Mouse (Mus musculus) heart, postnatal 14 days (tissue): Measurements from ENCODE around the gene Mdh1b. TPM values are rescaled to one million over a fixed set of nuclear protein-coding genes. Genes with fewer than 3 reads are reported as not detected.

ENCODE experiments used
- DNase-seq, 2 experiments: peaks; one replicate each; pipeline ENCODE4 v3.0.0; 2021 to 2022
- intact Hi-C: fragments of 180-260 bp; cut with DNase I; formaldehyde crosslinking; loops from one replicate; pipeline ENCODE4 v1.15.1; 2025
- long read RNA-seq, 2 experiments: library from polyadenylated mRNA; stranded (forward); transcript quantifications; one replicate each; pipeline ENCODE4 v2.0.0; 2021
- total RNA-seq, 2 experiments: library from RNA; stranded (reverse); gene quantifications; 2 replicates each; pipeline ENCODE4 v1.2.3; 2021

Gene Mdh1b
- not detected for total RNA-seq
- long read RNA-seq, experiment 1 = 0 reads
- long read RNA-seq, experiment 2 = 0 reads

DNA sequence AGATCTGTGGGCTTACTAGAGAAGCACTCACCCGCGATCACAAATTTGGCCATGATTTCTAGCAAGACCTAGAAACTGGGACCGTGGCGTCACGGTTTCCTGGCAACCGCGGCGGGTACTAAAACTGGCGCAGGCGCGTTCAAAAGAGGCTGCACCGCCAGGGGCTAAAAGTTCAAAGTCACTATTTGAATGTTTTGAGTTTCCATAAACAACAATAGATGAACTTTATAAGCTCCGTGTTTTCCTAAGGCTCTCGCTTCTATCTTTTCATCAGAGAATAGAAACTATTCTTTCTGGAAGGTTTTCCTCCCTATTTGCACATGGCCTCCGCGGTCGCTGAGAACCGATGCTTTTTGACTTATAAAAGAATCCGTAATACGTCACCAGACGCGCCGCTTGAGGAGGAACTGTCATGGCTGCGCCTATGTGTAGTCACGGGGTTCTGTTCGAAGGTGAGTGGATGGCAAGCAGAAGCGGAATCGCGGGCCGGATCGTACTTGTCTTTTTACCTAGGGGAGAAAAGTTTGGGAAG is at the start of gene Mdh1b, which contains the start of gene Fastkd2:
TSS of gene Mdh1b (minus strand) at position 79 of the 532 bp plus-strand sequence.
TSS of gene Fastkd2 (plus strand) at position 375 of the 532 bp plus-strand sequence.
- peak; percentile 80 to 92 for DNase-seq
- intact Hi-C loops = no loop called here

DNA sequence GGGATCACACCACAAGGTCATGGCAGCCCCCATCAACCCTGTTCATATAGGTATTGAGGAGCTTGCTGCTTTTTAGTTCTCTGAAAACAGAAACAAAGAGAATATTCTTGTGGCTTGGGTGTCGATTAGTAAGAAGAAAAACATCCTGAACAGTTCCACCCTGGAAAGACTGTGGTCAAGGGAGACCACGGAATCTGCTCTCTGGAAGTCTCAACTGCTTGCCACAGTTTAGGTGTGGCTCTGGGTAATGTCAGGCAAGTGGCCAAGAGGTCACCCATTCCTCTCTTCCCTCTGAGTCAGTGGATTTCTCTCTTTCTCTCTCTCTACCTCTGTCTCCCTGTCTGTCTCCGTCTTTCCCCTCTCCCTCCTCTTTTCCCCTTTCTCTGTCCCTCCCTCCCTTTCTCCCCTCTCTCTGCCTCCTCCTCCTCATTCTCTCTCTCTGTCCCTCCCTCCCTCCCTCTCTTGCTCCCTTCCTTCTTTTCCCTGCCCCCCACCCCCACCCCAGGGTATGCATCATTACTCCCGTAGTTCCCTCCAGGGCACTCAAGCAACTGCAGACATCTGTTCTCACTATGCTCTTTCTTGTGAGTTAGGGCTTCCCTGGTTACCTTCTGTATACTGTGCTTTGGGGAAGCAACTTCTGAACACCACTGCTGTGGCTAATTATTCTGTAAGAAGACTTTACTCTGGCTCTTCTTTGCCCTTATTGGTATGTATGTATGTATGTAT is 46.9 kb upstream of the Mdh1b start:
- intact Hi-C loops = no loop called here
- DNase-seq = no peak

DNA sequence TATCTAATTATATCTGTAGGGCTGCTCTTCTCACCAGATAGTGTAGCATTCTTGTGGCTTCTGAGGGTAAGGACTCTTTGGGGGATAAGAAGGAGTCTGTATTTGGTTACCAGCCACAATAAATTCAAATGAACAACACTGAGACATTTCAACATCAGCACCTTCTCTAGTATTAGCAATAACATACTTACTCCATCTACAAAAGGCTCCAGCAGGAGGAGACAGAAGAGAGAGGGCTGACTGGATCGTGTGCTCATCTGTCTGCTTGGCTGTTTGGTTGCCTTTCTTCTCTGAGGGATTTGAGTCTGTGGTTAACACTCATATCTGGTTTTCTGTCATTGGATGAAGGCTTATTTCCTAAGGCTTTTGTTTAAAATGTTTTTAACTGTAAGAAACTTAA is 46.3 kb upstream of the Mdh1b start:
- no peak for DNase-seq
- intact Hi-C loops = no loop called here

GRCm38 (mm10) chr1:63770309-63770708 is 40.2 kb upstream of the Mdh1b start:
- no peak for DNase-seq
- intact Hi-C loops = no loop called here

DNA sequence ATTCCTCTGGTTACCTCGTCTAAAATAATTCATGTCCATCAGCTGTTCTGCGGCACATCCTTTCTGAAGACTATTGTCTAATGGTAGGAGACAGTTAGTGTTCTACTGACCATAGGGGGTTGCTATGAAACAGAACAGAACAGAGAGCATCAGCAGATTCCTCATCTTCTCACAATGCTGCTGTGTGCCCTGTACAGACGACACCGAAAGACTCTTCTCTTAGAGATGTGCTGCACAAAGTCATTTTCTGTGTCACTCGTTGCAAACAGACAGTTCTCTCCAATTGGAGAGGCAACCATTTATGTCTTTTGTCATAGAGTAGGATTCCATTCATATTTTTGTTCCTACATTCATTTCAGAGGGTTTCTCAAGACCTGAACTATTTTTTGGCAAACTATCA is 39.0 kb upstream of the Mdh1b start, which contains the start of gene 4933402D24Rik:
TSS of gene 4933402D24Rik (minus strand) at position 101 of the 400 bp plus-strand sequence.
- intact Hi-C loops = loop anchor here (5.0 to 10.0 kb wide), 3 partner anchors 106 to 536 kb away; no protein-coding TSS in a partner anchor
- DNase-seq = no peak

- intact Hi-C loops = loop anchor here (5.0 to 10.0 kb wide), 3 partner anchors 107 to 537 kb away; no protein-coding TSS in a partner anchor
- DNase-seq = peak in 1 of 2 experiments; percentile 5
Measured at GRCm38 (mm10) chr1:63768112-63768511, 38.0 kb upstream of the Mdh1b start.

DNA sequence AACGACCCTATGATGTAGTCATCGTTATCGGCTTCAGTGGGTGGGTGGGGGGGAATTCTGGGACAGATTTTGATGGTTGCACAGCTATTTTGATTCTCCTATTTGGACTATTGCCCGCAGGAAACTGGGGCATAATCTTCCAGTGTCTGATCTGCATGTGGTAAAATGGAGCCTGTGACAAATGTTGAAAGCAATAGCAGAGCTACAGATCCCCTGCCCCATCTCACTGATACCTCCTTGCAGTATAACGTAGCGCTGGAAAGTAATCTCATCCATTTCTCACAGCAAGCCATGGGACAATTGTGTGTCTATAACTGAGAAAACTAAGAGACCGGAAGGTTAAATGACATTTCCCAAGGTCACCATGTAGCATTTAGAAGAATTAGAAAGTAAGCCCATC is 34.3 kb upstream of the Mdh1b start:
- intact Hi-C loops = loop anchor here (2.0 to 10.0 kb wide), 5 partner anchors 97 to 540 kb away; no protein-coding TSS in a partner anchor

DNA sequence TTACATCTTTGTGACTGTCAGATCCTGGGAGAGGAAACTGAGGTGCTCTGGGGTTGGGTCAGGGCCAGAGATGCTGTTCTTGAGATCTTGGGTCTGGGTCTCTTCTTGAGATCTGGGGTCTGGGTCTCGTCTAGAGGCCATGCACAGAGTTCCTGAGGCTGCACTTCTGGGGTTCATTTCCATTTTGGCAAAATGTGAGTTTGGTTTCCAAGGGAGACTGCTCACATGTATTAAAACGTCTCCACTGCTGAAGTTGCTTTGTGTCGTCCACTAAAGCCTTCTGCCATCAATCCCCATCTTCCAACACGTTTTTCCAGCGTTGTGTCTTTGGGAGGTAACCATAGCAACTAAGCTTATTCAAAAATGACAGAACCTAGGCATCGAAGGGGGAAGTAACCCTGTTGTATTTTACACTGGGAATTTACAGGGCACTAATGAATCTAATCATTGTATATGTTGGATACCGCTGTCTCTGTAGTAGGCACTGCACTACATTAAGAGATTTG is 33.8 kb upstream of the Mdh1b start:
- no peak for DNase-seq
- intact Hi-C loops = loop anchor here (2.0 to 10.0 kb wide), 6 partner anchors 97 to 683 kb away; no protein-coding TSS in a partner anchor

More for the DNA sequence above, 34.3 kb upstream of the Mdh1b start:
- DNase-seq = no peak

- DNase-seq = peak; percentile 8 to 41
- intact Hi-C loops = loop anchor here (2.0 to 10.0 kb wide), 5 partner anchors 96 to 684 kb away; no protein-coding TSS in a partner anchor
Measured at GRCm38 (mm10) chr1:63763212-63763694, 33.1 kb upstream of the Mdh1b start.

- intact Hi-C loops = no loop called here
- no peak for DNase-seq
Measured at GRCm38 (mm10) chr1:63756005-63756404, 25.9 kb upstream of the Mdh1b start.

- no peak for DNase-seq
- intact Hi-C loops = loop anchor here (10.0 kb wide), 1 partner anchor 965 kb away; the partner anchor contains the start of gene Ccnyl1
Measured at GRCm38 (mm10) chr1:63729796-63730195, 322 bp downstream of the Mdh1b start.

GRCm38 (mm10) chr1:63720161-63720560 is 10.0 kb downstream of the Mdh1b start:
- intact Hi-C loops = loop anchor here (10.0 kb wide), 1 partner anchor 975 kb away; the partner anchor contains the start of gene Ccnyl1
- DNase-seq = no peak

DNA sequence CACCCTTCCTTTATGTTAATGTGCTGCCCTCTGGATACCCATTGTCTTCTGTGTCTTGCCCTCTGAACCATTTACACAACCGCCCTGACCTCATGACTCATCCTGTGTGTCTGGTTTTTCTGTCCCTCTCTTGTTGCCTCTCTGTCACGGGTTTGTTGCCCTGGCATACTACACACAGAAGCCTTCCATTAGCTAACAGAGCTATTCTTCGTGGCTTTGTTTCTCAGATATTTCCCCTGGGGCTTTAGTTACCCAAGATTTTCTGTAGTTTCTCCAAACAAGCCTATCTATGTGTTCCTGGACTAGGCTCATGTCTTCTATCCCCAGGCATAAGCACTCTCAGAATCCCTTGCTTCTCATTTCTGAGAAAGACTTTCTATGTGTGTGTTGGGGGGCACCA is 21.2 kb downstream of the Mdh1b start:
- intact Hi-C loops = no loop called here

DNA sequence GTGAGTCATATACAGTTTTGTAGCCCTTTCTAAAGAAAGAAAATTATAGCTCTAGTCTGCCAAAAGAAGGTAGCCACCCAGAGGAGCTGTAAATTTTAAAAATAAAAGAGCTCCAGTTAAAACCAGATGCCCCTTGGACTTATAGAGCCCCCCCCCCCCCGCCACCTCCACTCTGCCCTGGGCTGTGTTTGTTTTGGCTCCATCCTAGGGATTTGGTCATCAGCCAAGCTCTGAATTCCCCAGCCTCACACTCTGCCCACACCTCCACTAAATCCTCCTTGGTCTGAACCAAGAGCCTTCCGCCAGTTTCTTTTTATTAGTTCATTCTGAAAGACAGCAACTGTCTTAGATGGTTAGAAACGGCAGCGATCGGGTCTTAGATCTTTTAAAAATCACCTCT is 24.4 kb downstream of the Mdh1b start:
- DNase-seq = no peak

More for the DNA sequence above, 21.2 kb downstream of the Mdh1b start:
- DNase-seq = no peak

DNA sequence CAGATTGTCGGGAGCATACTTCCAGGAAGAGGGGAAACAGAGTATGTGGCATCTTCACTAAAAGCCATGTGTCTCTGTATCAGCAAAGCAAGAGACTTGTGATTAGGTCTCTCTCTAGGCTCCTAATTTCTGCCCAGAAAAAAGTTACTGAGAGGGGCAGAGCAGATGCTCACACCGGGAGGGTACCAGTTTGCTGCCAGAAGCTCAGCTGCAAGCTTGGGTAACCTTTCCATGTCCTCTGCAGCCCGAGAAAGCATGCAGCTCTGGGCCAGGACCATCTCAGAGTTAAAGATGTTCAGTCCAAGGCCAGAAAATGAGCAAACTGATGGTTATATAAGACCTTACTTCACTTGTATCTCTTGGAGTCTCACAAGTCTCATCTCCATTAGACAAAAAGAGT is 33.3 kb downstream of the Mdh1b start:
- intact Hi-C loops = no loop called here

More for the DNA sequence above, 24.4 kb downstream of the Mdh1b start:
- intact Hi-C loops = no loop called here

GRCm38 (mm10) chr1:63686827-63687226 is 43.3 kb downstream of the Mdh1b start, which contains the start of gene Dytn:
Gene Dytn (minus strand): TSS chr1:63686927.
- DNase-seq = no peak
- intact Hi-C loops = no loop called here

More for the DNA sequence above, 33.3 kb downstream of the Mdh1b start:
- no peak for DNase-seq

DNA sequence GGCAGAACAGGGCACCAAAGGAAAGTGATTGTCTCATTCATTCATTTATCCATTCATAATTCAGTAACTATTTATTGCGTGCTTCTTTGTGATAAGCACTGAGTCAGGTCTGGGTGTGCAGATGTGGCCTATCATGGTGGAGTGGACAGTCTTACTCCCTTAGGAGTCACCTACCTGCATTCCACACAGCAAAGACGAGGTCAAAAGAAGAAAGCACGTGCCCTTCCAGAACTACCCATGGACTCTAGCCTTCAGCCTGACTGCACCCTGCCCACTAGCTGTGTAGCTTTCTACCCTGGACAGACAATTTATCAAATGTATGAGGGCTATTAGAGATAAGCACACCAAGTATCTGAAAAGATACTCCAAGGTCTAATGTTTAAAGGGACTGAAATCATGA is 54.1 kb downstream of the Mdh1b start:
- intact Hi-C loops = no loop called here
- no peak for DNase-seq

GRCm38 (mm10) chr1:63668852-63669160 is 61.3 kb downstream of the Mdh1b start:
- DNase-seq = peak in 1 of 2 experiments; percentile 11

GRCm38 (mm10) chr1:63667949-63668851 is 61.9 kb downstream of the Mdh1b start:
- DNase-seq = no peak
- intact Hi-C loops = loop anchor here (1.0 to 10.0 kb wide), 5 partner anchors 94 to 1247 kb away; partner anchors contain the start of genes Klf7 and Mettl21a

More at GRCm38 (mm10) chr1:63668852-63669160, 61.3 kb downstream of the Mdh1b start:
- intact Hi-C loops = loop anchor here (1.0 to 10.0 kb wide), 5 partner anchors 93 to 1246 kb away; partner anchors contain the start of genes Klf7 and Mettl21a
